Mouse (Mus musculus): ENCODE measurements around the gene Zic5.

DNA sequence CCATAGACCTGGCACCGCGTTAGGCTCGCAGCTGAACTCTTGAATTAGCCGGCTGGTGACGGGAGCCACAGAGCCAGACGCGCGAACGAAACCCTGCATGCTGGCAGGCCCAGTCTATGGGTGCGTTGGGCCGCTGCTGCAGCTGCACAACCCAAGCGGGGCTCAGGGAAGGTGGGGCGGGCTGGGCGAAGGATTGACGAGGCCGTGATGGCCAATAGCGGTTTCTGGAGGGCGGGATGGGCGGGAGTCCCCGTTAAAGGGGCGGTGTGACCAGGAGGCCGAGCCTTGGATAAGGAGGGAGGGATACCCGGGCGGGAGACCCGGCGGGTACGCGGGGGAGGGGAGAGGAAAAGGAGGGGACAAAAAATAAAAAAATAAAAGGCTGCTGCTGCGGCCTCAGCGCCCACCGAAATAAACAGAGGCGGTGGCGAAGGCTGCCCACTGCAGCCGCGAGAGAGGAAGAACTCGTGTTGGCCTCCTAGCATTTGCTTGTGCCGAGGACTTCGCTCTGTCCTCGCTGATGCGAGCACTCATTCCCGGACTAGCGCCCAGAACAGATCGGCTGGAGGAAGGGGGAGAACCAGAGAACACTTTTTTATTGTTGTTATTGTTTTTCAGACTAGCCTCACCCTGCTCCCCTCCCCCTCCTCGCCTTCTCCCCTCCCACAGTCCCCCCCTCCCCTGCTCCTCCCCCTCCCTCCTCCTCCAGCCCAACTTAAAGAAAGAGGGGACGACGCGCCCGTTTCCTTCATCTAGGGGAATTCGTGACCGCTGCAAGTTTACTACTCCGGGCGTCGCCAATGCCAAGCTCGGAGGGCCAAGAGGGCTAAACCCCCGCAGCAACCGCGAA is 8.8 kb upstream of the Zic5 start:
- TF ChIP-seq CTCF (IDR thresholded peaks at IDR 0.05; ENCODE audit: control insufficient read depth, insufficient read depth, insufficient replicate concordance, low read depth, low read length) = no peak
- no peak for TF ChIP-seq POLR2A (IDR thresholded peaks at IDR 0.05; ENCODE audit: control insufficient read depth, low read depth, low read length)
